Mouse (Mus musculus) layer of hippocampus, postnatal 14 days (tissue): ENCODE data around the gene Slc7a7. TPM values are rescaled to one million over a fixed set of nuclear protein-coding genes. Genes with fewer than 3 reads are reported as not detected.
"Not testable (repeated sequence)": the region's sequence is repeated elsewhere in the genome, so short reads cannot be mapped to it uniquely, and the experiment has no call there.

Experiments used
- DNase-seq, 2 experiments: peaks; one replicate each; pipeline ENCODE4 v3.0.0; 2021 to 2022; ENCODE audit warnings: low spot score in 2 of 2, mixed read lengths in 1 of 2
- total RNA-seq, 2 experiments: library from RNA; stranded (reverse); gene quantifications; 2 replicates each; pipeline ENCODE4 v1.2.3; 2021

The Slc7a7 gene
- total RNA-seq, 2 experiments from 2014 or later, result 2.4 to 2.5 TPM

GRCm38 (mm10) chr14:54377166-54377565 lies 40.4 kb downstream of the Slc7a7 start:
- DNase-seq, result no peak

DNA sequence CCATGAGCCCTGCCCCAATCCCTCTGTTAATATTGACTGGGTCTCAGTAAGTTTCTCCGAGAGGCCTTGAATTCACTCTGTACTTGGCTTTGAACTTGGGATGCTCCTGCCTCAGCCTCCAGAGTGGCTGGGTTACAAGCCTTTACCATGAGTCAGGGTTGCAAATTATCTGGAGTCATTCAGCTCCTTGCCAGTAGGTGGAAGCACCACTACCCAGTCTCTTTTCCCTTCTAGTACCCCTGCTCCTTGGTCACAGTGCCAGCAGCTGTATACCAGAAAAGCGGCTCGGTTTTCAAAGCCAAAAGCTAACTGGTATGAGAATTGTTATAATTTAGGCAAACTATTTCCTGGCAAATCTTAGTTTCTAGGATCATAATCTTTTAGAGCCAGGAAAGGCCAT lies 41.7 kb downstream of the Slc7a7 start:
- DNase-seq, result no peak

DNA sequence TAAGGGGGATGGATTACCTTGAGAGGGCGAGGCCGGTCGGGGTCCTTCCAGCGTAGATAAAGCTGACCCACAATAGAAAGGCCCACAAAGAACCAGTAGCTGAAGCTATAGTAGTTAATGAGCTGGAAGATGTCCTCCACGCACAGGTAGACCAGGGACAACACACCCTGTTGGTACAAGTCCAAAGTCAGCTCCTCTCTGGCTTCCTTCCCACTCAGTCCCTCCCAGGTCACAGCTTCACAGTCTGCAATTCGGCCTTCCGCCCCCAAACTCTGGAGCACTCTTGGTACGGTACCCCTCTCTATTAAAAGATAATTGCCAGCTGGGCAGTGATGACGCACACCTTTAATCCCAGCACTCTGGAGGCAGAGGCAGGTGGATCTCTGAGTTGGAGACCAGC lies 44.7 kb downstream of the Slc7a7 start:
- DNase-seq, result no peak

- DNase-seq, result no peak
Measured at GRCm38 (mm10) chr14:54371460-54371859, 46.1 kb downstream of the Slc7a7 start.

GRCm38 (mm10) chr14:54370595-54370994 lies 47.0 kb downstream of the Slc7a7 start:
- no peak for DNase-seq

DNA sequence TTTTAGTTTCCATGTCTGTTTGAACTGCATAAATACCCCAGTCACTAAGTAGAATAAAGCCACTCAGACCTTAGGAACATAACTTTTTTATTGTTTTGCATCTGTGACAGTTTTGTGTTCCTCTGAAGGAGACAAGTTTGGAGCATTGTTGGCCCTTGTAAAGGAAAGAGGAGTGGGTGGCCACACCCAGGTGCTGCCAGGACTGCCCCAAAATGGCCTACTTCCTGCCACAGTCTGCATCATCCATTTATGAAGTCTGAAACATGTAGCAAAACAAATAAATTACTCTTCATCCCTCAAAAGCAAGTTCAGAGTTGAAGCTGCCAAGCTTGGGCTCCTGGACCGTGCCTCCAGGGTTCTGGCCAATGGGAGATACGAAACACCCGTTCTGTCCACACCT lies 48.2 kb downstream of the Slc7a7 start:
- no peak for DNase-seq

GRCm38 (mm10) chr14:54367429-54368060 lies 50.0 kb downstream of the Slc7a7 start:
- DNase-seq, result no peak

DNA sequence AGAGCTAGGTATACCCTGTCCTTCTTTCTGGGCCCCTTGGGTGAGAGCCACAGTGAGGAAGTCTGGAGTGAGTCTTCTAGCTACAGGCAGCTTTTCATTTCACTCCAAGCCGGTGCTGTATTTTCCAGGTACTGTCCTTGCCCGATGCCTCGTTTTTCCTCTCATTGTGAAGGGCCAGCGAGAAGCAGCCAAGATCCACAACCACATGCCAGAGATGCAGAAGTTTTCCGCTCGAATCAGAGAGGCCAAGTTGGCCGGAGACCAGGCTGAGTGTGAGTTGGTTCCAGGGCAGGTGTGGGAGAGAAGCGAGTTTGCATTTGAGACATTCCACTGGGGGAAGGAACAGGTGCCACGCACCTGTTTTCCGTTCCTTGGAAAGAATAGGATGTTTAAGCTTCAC lies 51.0 kb downstream of the Slc7a7 start:
- no peak for DNase-seq

DNA sequence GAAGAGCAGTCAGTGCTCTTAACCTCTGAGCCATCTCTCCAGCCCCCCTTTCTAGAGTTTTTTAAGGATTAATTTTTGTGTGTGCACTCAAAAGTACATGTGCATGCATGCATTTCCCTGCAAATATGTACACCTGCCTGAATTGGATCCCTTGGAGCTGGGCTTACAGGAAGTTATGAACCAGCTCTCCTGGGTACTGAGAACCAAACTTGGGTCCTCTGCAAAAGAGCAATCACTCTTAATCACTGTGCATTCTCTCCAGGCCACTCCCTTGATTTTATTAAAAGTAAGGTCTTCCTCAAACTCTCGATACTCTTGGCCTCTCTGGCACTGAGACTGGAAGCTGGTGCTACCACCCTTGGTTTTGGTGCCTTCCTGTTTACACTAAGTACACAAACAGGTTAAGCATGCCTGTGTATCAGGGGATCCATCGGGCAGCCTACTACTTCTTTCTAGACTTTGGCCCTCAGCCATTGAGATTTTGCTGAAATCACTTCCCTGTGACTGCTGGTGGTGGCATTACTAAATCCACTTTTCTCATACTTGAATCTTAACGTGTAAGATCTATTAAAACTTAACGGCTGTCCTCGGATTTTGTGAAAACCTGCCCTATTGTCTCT lies 52.4 kb downstream of the Slc7a7 start:
- DNase-seq, result no peak

DNA sequence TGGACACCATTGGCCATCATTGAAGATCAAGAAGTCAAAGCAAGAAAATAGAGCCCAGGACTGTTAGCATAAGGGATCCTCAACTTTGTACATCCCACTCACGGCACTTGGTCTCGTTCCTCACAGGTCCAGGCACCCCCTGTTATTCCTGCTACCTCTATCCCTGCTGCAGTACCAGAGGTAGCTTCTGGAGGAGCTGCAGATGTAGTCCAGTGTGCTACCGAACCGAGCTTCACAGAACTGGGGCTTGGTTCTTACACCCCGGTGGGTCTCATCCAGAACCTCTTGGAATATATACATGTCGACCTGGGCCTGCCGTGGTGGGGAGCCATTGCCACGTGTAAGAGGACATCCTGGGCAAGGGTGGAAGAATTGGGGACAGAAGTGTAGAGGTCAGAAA lies 54.4 kb downstream of the Slc7a7 start:
- DNase-seq, result no peak

GRCm38 (mm10) chr14:54360577-54361340 lies 56.8 kb downstream of the Slc7a7 start, which contains the start of gene Oxa1l:
TSS of gene Oxa1l (plus strand) at chr14:54360834.
- peak; percentile 96 to 97 for DNase-seq

DNA sequence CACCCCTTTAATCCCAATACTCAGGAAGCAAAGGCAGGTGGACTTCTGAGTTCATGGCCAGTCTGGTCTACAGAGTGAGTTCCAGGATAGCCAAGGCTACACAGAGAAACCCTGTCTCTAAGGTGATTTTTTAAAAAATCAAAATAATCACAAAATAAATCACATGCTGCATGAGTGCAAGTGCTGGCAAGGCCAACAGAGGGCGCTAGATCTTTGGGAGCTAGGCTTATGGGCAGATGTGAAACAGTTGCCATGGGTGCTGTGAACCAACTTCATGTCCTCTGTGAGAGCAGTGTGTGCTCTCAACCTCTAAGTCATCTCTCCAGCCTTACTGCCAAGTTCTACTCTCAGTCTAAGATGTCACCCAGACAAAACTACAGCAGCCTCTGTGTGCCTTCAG lies 63.2 kb downstream of the Slc7a7 start:
- no peak for DNase-seq

DNA sequence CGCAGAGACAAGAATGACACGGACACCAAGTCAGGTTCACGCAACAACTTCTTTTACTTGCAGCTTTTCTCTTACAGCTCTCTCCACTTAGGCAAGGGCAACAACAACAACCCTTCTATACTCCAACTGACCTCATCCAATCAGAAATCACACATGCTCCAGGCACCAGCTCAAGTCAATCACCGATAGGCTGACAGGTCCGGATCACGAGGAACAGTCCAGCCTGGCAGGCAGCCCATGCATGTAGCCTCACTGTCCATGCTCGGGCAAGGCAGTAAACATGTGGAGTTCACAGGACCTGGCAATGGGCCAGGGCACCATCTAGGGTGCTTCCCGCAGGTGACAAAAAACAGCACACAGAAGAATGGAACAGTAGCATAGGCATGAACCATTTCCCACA lies 65.3 kb downstream of the Slc7a7 start:
- no peak for DNase-seq

GRCm38 (mm10) chr14:54350773-54351541 lies 66.6 kb downstream of the Slc7a7 start:
- not testable (repeated sequence) for DNase-seq

DNA sequence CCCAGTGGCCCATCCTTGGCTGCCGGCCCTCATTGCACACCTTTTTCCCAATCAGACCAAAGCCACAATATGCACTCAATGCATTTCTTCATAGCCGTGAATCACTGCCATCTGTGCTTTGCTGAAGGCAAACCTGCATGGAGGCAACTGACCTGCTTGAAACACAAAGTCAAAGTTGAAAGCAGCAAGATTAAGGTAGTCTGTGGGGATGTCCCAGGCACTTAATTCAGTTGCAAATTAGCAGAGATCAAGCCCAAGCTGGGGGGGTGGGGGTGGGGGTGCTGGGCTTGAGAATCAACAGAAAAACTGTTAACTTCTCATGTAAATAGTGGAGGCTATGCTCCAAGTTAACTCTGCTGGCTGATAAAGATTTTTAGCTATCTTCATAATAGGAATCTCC lies 75.8 kb downstream of the Slc7a7 start:
- not testable (repeated sequence) for DNase-seq

DNA sequence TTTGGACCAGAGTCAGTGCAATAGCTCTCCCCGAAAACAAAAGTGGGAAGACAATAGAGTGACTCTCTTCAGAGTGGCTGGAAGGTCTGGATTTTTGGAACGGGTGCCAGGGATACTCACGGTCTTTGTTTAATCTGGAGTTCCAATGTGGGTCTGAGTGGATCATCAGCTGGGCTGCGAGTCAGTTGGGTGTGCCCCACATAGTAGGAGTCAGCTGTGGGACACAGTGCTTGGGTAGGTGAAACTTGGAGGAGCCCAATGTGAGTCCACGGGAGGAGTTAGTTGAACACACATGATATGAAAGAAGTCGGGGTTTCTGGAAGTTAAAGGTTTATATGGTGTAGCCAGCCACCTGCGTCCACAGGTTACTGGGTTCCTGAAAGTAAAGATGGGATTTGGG lies 76.7 kb downstream of the Slc7a7 start:
- DNase-seq, result no peak

DNA sequence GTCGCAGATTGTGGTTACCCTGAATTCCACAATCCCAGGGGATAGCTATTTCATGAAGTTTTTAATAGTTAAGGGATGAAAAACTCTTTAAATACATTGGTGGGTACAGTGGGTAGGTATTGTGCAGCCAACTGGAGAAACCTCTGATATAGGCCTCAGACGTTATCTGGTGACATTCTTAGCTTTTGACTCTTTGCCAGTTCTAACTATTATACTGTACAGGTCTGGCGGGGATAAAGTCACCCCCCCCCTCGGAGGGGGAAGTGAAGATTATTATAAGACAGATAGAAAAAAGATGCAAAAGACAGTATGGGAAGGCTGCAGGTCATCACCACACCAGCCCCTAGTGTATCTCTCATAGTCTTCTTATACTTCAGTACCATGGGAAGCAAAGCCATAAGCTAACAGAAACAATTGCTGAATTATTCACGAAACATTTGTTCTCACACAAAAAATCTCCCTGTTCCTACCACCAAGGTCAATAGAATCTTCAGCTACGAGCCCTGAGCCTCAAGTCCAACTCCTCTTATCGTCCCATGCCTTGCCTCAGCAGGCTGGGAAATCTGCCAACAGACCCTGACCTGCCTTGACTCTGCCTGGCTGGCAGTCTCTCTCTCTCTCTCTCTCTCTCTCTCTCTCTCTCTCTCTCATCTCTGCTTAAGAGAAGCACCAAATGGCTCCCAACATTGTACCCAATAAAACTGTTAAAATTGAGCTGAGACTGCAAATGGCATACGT lies 84.0 kb downstream of the Slc7a7 start:
- no peak for DNase-seq

DNA sequence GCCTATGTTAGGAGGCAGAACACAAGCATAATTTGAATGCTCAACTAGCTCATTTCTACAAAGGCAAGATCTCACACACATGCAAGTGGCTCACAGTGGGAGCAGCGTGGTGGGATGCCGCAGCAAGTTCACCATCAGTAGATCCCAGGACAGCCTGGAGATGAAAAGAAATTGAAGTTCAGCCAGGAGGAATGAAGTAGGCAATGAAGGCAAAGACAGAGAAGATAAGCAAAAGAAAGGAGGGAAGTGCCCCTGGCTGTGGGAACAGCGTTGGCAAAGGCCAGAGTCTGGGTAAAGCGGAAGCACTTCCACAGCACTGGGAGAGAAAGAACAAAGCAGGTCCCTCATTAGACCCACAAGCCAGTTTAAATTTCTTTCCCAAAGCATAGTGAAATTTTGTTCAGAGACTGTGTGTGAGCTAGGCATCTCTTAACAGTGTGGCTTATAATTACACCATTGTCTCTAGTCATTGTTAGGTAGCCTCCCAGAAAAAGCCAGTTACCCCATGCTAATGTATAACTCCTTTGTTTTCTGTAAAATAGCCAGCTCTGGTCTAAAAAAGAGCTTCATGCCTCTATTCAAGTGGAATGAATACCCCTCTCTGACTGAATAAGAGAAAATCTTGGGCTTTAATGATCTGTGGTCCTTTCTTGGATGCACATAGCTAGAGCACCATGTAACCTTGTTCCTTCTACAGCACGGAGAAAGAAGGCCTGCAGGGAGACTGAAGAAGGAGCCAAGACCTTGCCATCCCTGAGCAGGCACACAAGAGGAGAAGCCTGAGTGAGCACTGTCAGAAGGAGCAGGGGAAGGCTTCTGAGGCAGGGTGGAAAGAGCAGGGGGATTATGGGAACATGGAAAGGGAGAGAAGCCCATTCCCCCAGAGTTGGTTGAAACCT lies 85.2 kb downstream of the Slc7a7 start:
- DNase-seq, result peak in 1 of 2 experiments; percentile 1

DNA sequence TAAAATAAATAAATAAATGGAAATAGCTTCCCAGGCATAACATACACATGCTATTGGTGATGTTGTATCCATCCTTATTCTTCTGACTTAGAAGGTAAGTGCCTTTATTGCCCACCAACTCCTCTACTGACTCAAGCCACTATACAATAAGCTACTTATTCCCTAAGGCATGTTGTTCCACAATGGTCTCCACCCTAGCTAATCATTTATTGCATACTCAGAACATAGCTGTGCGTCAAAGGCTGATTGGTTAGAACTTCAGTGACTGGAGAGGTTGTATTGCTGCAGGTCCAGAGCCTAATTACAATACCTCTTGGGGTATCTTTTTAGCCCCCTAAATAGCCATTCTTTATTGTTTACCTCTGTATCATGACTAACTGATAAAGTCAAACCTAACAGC lies 86.4 kb downstream of the Slc7a7 start:
- DNase-seq, result no peak

DNA sequence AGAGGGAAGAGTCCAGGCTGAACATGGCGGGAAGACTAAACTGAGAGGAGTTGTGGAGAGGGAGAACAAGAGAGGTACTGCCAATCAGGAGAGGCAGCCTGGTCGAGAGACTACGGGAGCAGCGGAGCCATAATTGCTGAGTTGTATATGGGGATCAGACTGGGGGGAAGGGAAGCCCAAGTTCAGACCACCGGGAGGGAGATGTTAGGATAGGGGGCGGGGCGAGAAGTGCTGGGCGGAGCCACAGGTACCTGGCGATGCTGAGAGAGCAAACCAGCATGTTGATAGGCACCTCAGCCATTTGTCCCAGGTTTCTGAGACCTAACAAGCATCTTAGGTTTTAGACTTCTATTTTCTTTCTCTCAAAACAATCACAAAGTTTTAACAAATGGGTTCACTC lies 88.4 kb downstream of the Slc7a7 start:
- no peak for DNase-seq
